Mouse (Mus musculus): ENCODE measurements at regions not wholly inside any gene's neighbourhood (a gene's known extent, or its start where the extent isn't known, plus 50 kb on each side); places are given as distances from the start of the nearest gene placed in this dataset.

- TF ChIP-seq MYOG (IDR thresholded peaks at IDR 0.05; ENCODE audit: control insufficient read depth, extremely low read depth, insufficient read length) (no peak), CTCF (IDR thresholded peaks at IDR 0.05; ENCODE audit: control insufficient read depth, insufficient read depth, insufficient read length) (no peak), MYOD1 (IDR thresholded peaks at IDR 0.05; ENCODE audit: control insufficient read depth, insufficient read length, low read depth) (no peak), USF1 (IDR thresholded peaks at IDR 0.05; ENCODE audit: low read depth) (no peak), MAX (IDR thresholded peaks at IDR 0.05) (no peak), CEBPB (IDR thresholded peaks at IDR 0.05; ENCODE audit: low read depth) (peak; percentile 15), FOSL1 (IDR thresholded peaks at IDR 0.05; ENCODE audit: insufficient read depth, low read length, poor library complexity, severe bottlenecking) (peak; percentile 47)
Measured at GRCm38 (mm10) chr10:23569386-23569785, 217.7 kb downstream of the Rps12 start.

All from C2C12 (cell line).